Mouse (Mus musculus) midbrain, embryonic 11.5 days (tissue): Measurements from ENCODE around the gene Cd101. TPM values are rescaled to one million over a fixed set of nuclear protein-coding genes. Genes with fewer than 3 reads are reported as not detected.

Experiments
- ATAC-seq: fragments of 200-750 bp; cut with Nextera tagmentation; 2 replicates; pipeline ENCODE4 v1.8.0; 2017; ENCODE audit warnings: moderate TSS enrichment, moderate library complexity; ENCODE audit not compliant: low FRiP score
- DNase-seq: peaks from one replicate; pipeline ENCODE4 v3.0.0; 2015; ENCODE audit warnings: low spot score; ENCODE audit errors: missing footprints
- H3K27ac ChIP-seq: fragments of 300-500 bp; sonication (generic); 2 replicates; pipeline ENCODE4 v1.5.1; 2014; ENCODE audit warnings: low read depth, low read length
- H3K27me3 ChIP-seq: fragments of 300-500 bp; sonication (generic); 2 replicates; pipeline ENCODE4 v1.6.1; 2014; ENCODE audit warnings: mild to moderate bottlenecking, low read length, moderate library complexity, mixed read lengths; ENCODE audit not compliant: control insufficient read depth, insufficient read depth
- H3K36me3 ChIP-seq: fragments of 300-500 bp; sonication (generic); 2 replicates; pipeline ENCODE4 v1.6.1; 2014; ENCODE audit warnings: mild to moderate bottlenecking, low read length, moderate library complexity, mixed read lengths; ENCODE audit not compliant: control insufficient read depth, insufficient read depth
- H3K4me1 ChIP-seq: fragments of 300-500 bp; sonication (generic); 2 replicates; pipeline ENCODE4 v1.6.1; 2014; ENCODE audit warnings: low read length; ENCODE audit not compliant: control insufficient read depth, insufficient read depth
- H3K4me2 ChIP-seq: fragments of 300-500 bp; sonication (generic); 2 replicates; pipeline ENCODE4 v1.6.1; 2014; ENCODE audit warnings: mild to moderate bottlenecking, moderate library complexity
- H3K4me3 ChIP-seq: fragments of 300-500 bp; sonication (generic); 2 replicates; pipeline ENCODE4 v1.5.1; 2014; ENCODE audit warnings: low read depth, low read length
- H3K9ac ChIP-seq: fragments of 300-500 bp; sonication (generic); 2 replicates; pipeline ENCODE4 v1.6.1; 2014; ENCODE audit warnings: low read length
- H3K9me3 ChIP-seq: fragments of 300-500 bp; sonication (generic); 2 replicates; pipeline ENCODE4 v1.6.1; 2016; ENCODE audit warnings: low read length; ENCODE audit not compliant: control insufficient read depth
- WGBS: fragments of 180-500 bp; shearing (Covaris S2); extraction: QIAGEN DNeasy Blood & Tissue Kit; methylation state at CpG from one replicate; pipeline ENCODE4 v1.1.7; 2014; 5-methylcytosine and 5-hydroxymethylcytosine counted together
- polyA plus RNA-seq: library from polyadenylated mRNA; unstranded; fragments of >200 nt; fragmentation: Nextera tagmentation; extraction: Ambion mirVana; gene quantifications from 2 replicates; pipeline ENCODE4 v1.2.1, GENCODE M21; 2014

Cd101 gene
- polyA plus RNA-seq, 1 experiment from 2014 or later, result not detected

DNA sequence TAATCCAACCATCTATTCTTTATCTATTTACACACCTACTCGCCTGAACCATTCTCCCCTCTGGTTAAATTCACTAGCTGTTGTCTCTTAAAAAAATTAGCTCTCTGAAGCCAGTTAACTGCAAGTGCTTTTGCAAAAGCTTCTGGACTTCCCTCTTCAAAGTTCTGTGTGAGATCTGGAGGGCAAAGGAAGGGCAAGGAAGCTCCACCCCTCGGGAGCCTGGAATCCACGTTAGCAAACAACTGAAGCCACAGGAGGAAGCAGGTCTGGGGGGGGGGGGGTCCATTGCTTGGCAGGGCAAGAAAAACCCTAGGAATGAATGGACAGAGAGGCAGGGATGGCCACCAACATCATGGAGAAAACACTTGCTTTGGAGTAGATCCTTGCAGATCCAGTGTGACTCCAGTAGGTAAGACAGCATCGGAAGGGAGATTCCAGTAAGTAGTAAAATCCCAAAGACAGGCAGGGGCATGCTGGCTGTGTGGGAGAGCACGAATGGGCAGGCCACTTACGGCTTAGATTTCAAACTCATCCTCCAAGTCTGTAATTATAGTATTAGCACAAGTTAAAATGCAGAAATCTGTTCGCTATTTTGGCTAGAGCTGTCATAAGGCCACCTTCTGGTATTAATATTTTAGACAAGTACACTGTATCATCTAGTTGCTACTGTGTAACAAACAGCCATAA is 2.2 kb upstream of the Cd101 start:
- Histone ChIP-seq H3K4me1 (no peaks in the 10 kb centered on the region), H3K27ac (no peak overlapping the region), H3K27me3 (no peaks in the 10 kb centered on the region), H3K9me3 (no peaks in the 10 kb centered on the region), H3K9ac (no peak overlapping the region), H3K4me3 (no peak overlapping the region), H3K4me2 (no peak overlapping the region), H3K36me3 (no peaks in the 10 kb centered on the region)
- WGBS, result 66% methylated on average over 7 of the region's 7 CpGs
- ATAC-seq, result no peak
- DNase-seq, result peak; percentile 33

DNA sequence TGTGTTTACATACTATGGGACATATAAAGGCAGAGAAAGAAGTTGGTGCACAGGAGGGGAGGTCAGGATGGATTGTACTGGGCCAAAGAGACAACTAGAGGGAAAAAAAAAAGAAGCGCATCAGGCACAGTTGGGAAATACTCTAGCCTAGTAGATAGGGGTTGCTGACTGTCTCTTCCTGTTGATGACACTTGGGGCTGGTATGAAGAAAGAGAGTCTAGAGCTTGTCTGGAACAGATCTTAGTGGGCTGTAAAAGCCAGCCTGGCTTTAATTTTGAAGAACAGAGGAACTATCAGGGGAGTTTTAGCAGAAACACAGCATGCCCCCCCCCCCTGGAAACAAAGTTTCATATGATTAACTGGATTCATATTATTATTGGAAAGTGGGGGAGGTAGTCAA is 1.3 kb upstream of the Cd101 start:
- Histone ChIP-seq H3K27ac (no peak overlapping the region), H3K4me3 (no peak overlapping the region), H3K27me3 (no peaks in the 10 kb centered on the region), H3K4me1 (no peaks in the 10 kb centered on the region), H3K36me3 (no peaks in the 10 kb centered on the region), H3K9ac (no peak overlapping the region), H3K4me2 (no peak overlapping the region), H3K9me3 (no peaks in the 10 kb centered on the region)
- ATAC-seq, result no peak
- DNase-seq, result peak; percentile 56
- 100% methylated on average over 1 of the region's 1 CpGs for WGBS

DNA sequence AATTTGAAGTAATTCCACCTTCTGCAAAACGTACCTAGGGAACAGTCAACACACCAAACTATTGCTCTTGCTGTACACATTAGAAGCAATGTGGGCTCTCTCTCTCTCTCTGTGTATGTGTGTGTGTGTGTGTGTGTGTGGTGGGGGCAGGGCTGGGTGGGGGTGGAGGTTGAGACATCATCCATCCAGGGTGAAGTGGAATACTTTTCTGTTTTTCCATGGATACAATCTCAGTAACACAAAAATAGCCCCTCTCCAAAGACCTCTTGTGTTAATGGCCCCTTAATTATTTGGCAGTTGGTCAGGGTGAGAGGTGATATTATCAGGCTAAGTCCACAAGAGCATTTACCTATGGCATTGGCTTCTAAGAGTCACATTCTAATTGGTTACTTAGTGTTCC is 2.6 kb downstream of the Cd101 start:
- peak; percentile 17 for DNase-seq
- WGBS, result 76% methylated on average over 1 of the region's 1 CpGs

DNA sequence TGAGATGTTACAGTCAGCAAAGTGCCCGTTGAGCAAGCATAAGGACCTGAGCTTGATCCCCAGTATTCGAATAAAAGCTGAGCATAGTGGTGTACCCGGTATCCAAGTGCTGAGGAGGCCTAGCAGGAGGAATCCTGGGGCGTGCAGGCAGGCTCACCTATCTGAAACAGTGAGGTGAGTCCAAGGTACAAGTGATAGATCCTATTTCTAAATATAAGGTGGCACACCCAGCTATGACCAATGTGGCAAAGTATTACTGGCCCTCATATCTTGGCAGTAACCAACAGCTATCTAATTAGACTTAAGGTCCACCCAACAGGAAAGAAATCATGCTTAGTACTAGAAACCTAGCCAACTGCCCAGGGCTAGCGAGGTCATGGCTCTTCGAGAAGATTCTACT is 6.4 kb downstream of the Cd101 start:
- H3K9ac ChIP-seq, result no peak overlapping the region
- DNase-seq (no peak), ATAC-seq (no peak)
- H3K27ac ChIP-seq, result no peak overlapping the region
- no peaks in the 10 kb centered on the region for H3K27me3 ChIP-seq
- no peak overlapping the region for H3K4me3 ChIP-seq
- H3K36me3 ChIP-seq, result no peaks in the 10 kb centered on the region
- no peak overlapping the region for H3K4me2 ChIP-seq
- WGBS, result 90% methylated on average over 6 of the region's 6 CpGs
- H3K9me3 ChIP-seq, result no peaks in the 10 kb centered on the region
- no peaks in the 10 kb centered on the region for H3K4me1 ChIP-seq

More for the DNA sequence above, 2.6 kb downstream of the Cd101 start:
- H3K27ac ChIP-seq, result no peak overlapping the region
- H3K4me1 ChIP-seq, result no peaks in the 10 kb centered on the region
- no peaks in the 10 kb centered on the region for H3K27me3 ChIP-seq
- H3K9ac ChIP-seq, result no peak overlapping the region
- H3K9me3 ChIP-seq, result no peaks in the 10 kb centered on the region
- ATAC-seq, result no peak
- H3K4me2 ChIP-seq, result no peak overlapping the region
- no peak overlapping the region for H3K4me3 ChIP-seq
- H3K36me3 ChIP-seq, result no peaks in the 10 kb centered on the region

DNA sequence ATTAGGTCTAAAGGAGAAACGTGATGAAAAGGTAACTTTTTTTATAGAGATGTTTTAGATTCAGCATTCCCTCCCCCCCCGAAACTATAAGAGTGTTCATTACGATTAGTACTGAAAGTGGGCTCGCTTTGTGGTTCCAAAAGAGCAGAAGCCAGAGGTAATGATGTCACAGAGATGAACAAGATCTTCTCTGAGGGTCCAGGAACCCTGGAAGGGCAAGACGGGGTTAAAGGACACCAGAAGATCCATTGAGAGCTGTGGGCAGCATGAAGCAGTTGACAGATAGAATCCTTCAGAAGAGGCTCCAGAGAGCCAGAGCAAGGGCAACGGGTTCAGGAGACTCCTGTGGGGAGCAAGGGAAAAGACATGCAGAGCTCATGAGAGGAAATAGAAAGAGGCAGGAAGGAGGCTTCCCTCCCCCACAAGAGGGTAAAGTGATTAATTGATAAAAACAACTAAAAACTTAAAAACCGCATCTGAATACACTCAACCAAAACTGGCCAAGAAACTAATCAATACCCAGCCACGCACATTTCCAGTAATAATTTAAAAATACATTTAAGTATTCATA is 7.8 kb downstream of the Cd101 start:
- Histone ChIP-seq H3K36me3 (no peaks in the 10 kb centered on the region), H3K4me2 (no peak overlapping the region), H3K9me3 (no peaks in the 10 kb centered on the region), H3K4me3 (no peak overlapping the region), H3K27me3 (no peaks in the 10 kb centered on the region), H3K4me1 (no peaks in the 10 kb centered on the region), H3K27ac (no peak overlapping the region), H3K9ac (no peak overlapping the region)
- WGBS, result 80% methylated on average over 8 of the region's 8 CpGs
- no peak for ATAC-seq
- DNase-seq, result no peak

DNA sequence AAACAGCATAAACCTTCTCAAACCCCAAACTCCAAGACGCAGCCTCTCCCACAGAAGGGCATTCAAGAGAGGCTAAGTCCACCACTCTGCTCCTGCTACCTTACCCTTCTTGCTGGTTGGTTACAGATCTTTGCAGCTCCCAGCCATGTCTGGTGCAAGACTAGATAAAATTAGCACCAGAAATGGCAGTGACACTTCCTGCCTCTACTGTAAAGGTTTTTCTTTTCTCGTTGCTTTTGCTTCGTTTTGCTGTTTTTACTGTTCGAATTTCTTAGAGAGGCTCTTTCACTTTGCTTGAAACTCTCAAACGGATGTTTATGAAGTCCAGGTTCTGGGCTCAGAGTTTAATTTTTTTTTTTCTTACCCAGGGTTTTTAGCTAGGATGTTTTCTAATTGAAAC is 8.3 kb downstream of the Cd101 start:
- Histone ChIP-seq H3K27me3 (no peaks in the 10 kb centered on the region), H3K27ac (no peak overlapping the region), H3K4me3 (no peak overlapping the region), H3K9ac (no peak overlapping the region), H3K36me3 (no peaks in the 10 kb centered on the region), H3K4me2 (no peak overlapping the region), H3K4me1 (no peaks in the 10 kb centered on the region), H3K9me3 (no peaks in the 10 kb centered on the region)
- DNase-seq (no peak), ATAC-seq (no peak)
- 84% methylated on average over 5 of the region's 5 CpGs for WGBS

DNA sequence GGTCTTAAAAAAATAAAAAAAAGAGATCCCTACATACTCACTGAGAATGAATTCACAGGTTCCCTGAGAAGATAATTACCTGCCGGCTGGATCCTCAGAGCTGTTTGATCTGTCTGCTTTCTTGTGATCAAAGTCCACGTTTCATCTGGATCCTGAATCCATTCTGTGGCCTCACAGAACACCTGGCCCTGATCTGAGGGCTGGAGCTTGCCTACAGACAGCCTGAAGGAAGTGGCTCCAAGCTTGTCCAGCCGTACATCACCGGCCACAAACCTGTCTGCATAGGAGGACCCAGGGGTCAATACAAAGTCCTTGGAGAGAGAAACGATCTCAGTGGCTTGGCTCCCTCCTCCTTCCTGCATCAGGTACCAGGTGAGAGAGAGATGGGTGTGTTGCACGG is 10.9 kb downstream of the Cd101 start:
- DNase-seq (no peak), ATAC-seq (no peak)
- peaks cover 3% of the 10 kb centered on the region; the same call in 1 of the 2 replicates for H3K4me1 ChIP-seq
- H3K27me3 ChIP-seq, result no peaks in the 10 kb centered on the region
- H3K36me3 ChIP-seq, result no peaks in the 10 kb centered on the region
- H3K4me3 ChIP-seq, result no peak overlapping the region
- no peak overlapping the region for H3K27ac ChIP-seq
- no peaks in the 10 kb centered on the region for H3K9me3 ChIP-seq
- WGBS, result 88% methylated on average over 6 of the region's 6 CpGs
- H3K4me2 ChIP-seq, result no peak overlapping the region
- no peak overlapping the region for H3K9ac ChIP-seq

DNA sequence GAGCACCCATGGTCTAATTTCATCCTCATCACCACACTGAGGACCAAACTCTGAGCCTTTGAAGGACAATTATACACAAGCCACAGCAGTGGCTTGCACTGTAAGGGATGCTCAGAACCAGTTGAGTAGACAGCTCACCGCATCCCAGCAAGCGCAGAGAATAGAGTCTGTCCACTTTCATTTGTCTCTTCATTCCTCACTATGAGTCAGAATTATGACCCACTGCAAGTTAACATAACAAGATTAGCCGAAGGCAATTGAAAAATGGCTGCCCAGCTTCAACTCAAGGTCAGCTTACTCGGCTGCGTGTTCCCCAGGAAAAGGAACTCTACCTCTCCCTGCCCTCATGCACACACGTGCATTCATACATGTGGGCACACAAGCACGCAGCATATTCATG is 13.3 kb downstream of the Cd101 start:
- no peaks in the 10 kb centered on the region for H3K27me3 ChIP-seq
- ATAC-seq (no peak), DNase-seq (no peak)
- H3K27ac ChIP-seq, result no peak overlapping the region
- 90% methylated on average over 7 of the region's 7 CpGs for WGBS
- H3K9ac ChIP-seq, result no peak overlapping the region
- no peak overlapping the region for H3K4me3 ChIP-seq
- no peaks in the 10 kb centered on the region for H3K36me3 ChIP-seq
- H3K4me2 ChIP-seq, result no peak overlapping the region
- peaks cover 3% of the 10 kb centered on the region; the same call in 1 of the 2 replicates for H3K4me1 ChIP-seq
- no peaks in the 10 kb centered on the region for H3K9me3 ChIP-seq

DNA sequence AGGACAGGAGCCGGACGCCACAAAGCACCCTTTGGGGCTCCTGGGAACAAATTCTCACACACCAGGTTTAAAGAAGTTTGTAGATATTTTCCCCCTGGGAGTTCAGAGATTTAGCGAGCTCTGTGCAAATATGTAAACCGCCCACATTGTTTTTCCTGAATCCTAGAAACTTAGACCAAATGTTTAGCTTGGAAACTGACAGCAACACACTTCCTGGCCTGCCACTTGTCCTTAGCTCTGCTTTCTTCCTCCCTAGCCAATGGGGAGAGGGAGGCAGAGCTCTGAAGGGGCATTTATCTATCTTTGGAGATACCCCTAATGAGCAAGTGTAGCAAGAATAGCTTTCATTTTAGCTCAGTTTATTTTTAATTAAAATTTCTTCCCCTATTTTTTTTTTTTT is 14.1 kb downstream of the Cd101 start:
- 58% methylated on average over 4 of the region's 4 CpGs for WGBS
- no peaks in the 10 kb centered on the region for H3K27me3 ChIP-seq
- DNase-seq (no peak), ATAC-seq (no peak)
- H3K4me1 ChIP-seq, result peaks cover 3% of the 10 kb centered on the region; the same call in 1 of the 2 replicates
- no peaks in the 10 kb centered on the region for H3K36me3 ChIP-seq
- H3K4me3 ChIP-seq, result no peak overlapping the region
- no peaks in the 10 kb centered on the region for H3K9me3 ChIP-seq
- no peak overlapping the region for H3K4me2 ChIP-seq
- no peak overlapping the region for H3K27ac ChIP-seq
- H3K9ac ChIP-seq, result no peak overlapping the region
